Mouse (Mus musculus): ENCODE results near the gene Defb43. TPM values are rescaled to one million over a fixed set of nuclear protein-coding genes. Genes with fewer than 3 reads are reported as not detected.

The Defb43 gene
- not detected for polyA plus RNA-seq (2015; fragmentation: Illumina TruSeq; extraction: RNeasy Lipid Tissue Mini Kit (QIAGEN cat#74804); ENCODE audit: insufficient read depth, low read depth, low replicate concordance)

GRCm38 (mm10) chr14:63011471-63011870 lies at the start of gene Defb43:
Defb43 (plus strand) TSS chr14:63011771.

DNA sequence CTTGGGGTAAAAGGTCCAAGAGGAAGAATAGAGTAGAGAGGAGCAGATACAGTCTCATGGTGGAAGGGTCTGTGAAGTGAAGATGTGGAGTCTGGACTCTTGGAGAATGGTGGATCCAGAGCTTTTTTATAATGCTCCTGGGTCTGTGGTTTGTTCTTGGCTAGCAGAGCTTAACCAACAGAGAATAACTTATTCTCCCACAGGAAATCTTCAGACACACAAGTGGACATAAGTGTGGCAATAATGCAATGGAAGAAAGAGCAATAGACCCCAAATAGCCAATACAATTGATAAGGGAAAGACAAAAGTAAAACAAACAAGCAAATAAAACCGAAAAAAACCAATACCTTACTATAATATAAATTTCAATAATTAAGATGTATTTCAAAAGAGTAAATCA lies 27.2 kb upstream of the Defb43 start, which contains the start of gene Defb48:
Defb48 (minus strand) TSS at position 101 of the 400 bp plus-strand sequence.

GRCm38 (mm10) chr14:62997777-62998176 lies 13.8 kb upstream of the Defb43 start, which contains the start of gene Defb47:
Defb47 (plus strand) TSS chr14:62998077.

GRCm38 (mm10) chr14:63046691-63047090 lies 35.1 kb downstream of the Defb43 start, which contains the start of gene Defb42:
Defb42 (plus strand) TSS chr14:63046991.

DNA sequence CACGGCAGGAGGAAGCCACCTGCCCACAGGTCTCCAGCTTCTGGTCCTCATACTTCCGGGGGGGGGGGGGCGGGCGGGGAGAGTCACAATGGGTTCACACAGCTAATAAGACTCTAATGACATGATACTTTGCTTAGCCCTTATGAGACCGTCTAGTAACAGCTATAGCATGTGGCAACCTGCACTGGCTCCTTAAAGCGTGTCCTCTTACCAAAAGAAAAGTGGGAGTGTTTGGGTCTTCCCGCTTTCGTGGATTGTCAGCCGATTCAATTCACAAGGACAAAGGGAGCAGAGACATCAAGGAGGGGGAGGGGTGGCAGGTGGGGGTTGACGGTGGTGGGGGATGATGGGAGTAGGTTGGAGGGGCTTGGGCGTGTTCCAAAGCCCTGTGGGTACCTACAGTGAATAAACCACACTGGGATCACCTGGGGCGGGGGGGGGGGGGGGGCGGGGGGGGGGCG lies 38.4 kb downstream of the Defb43 start, which contains the start of gene Defb30:
Defb30 (minus strand) TSS at position 51 of the 461 bp plus-strand sequence.

Other genes starting within 250 kb of the Defb43 start
- gene Wdfy2, start 174.1 kb upstream of the Defb43 start, polyA plus RNA-seq (2015; fragmentation: Illumina TruSeq; extraction: RNeasy Lipid Tissue Mini Kit (QIAGEN cat#74804); ENCODE audit: insufficient read depth, low read depth, low replicate concordance): 3.5 TPM
- not detected for gene Defb48, start 27.3 kb upstream of the Defb43 start, polyA plus RNA-seq (2015; fragmentation: Illumina TruSeq; extraction: RNeasy Lipid Tissue Mini Kit (QIAGEN cat#74804); ENCODE audit: insufficient read depth, low read depth, low replicate concordance)
- gene Defb47, start 13.7 kb upstream of the Defb43 start, polyA plus RNA-seq (2015; fragmentation: Illumina TruSeq; extraction: RNeasy Lipid Tissue Mini Kit (QIAGEN cat#74804); ENCODE audit: insufficient read depth, low read depth, low replicate concordance): not detected
- not detected for gene Defb42, start 35.2 kb downstream of the Defb43 start, polyA plus RNA-seq (2015; fragmentation: Illumina TruSeq; extraction: RNeasy Lipid Tissue Mini Kit (QIAGEN cat#74804); ENCODE audit: insufficient read depth, low read depth, low replicate concordance)
- not detected for gene Defb30, start 38.2 kb downstream of the Defb43 start, polyA plus RNA-seq (2015; fragmentation: Illumina TruSeq; extraction: RNeasy Lipid Tissue Mini Kit (QIAGEN cat#74804); ENCODE audit: insufficient read depth, low read depth, low replicate concordance)